In genomic region chr16:16255874-16256273, GRCm38 (mm10) we compare ENCODE assay signal across 24 mouse cellular contexts. TPM values are rescaled to one million over a fixed set of nuclear protein-coding genes. Genes with fewer than 3 reads are reported as not detected.
DNase-seq lines count a peak whose midpoint lies in the region; ATAC-seq and TF ChIP-seq lines count a peak whose summit lies in the region.
"Had no signal": no experiment of that assay in that cellular context is flagged by ENCODE, and none has a peak within 500 bp of the region (broad histone marks: within the 10 kb centered on the region; RNA-seq: fewer than 3 reads in every experiment).

No protein-coding gene starts in this region.

- TF ChIP-seq CTCF in kidney, postnatal 0 days (IDR thresholded peaks at IDR 0.05; ENCODE audit: low read depth), result no peak
- no peak for TF ChIP-seq CTCF in kidney, adult 2 months (conservative IDR thresholded peaks at IDR 0.05; ENCODE audit: insufficient read depth, insufficient read length, low read depth, low read length)

- no peak overlapping the region for H3K4me2 ChIP-seq in heart, embryonic 12.5 days
- no peak overlapping the region for H3K4me2 ChIP-seq in kidney, postnatal 0 days (ENCODE audit: low read length)
- H3K4me2 ChIP-seq: forebrain, embryonic 13.5 days; limb, embryonic 15.5 days; lung, embryonic 14.5 days had no signal

- no peaks in the 10 kb centered on the region for H3K27me3 ChIP-seq in heart, embryonic 12.5 days (replicated peaks)
- H3K27me3 ChIP-seq in kidney, postnatal 0 days (ENCODE audit: insufficient read depth, low read length), result no peaks in the 10 kb centered on the region
- no peaks in the 10 kb centered on the region for H3K27me3 ChIP-seq in kidney, adult 2 months (replicated peaks; ENCODE audit: control insufficient read depth, insufficient read depth, low read length)
- no peaks in the 10 kb centered on the region for H3K27me3 ChIP-seq in midbrain, embryonic 10.5 days (ENCODE audit: low read depth, poor library complexity, severe bottlenecking)
- H3K27me3 ChIP-seq: CH12.LX; forebrain, embryonic 13.5 days; limb, embryonic 15.5 days had no signal

- no peaks in the 10 kb centered on the region for H3K9me3 ChIP-seq in heart, embryonic 12.5 days (replicated peaks)
- no peaks in the 10 kb centered on the region for H3K9me3 ChIP-seq in kidney, postnatal 0 days (replicated peaks; ENCODE audit: low read length)
- H3K9me3 ChIP-seq in midbrain, embryonic 10.5 days (replicated peaks), result no peaks in the 10 kb centered on the region
- H3K9me3 ChIP-seq: forebrain, embryonic 13.5 days; G1E; limb, embryonic 15.5 days had no signal

- peaks cover 42% of the 10 kb centered on the region for H3K36me3 ChIP-seq in heart, embryonic 12.5 days
- no peaks in the 10 kb centered on the region for H3K36me3 ChIP-seq in kidney, postnatal 0 days (ENCODE audit: insufficient read depth, low read length)
- no peaks in the 10 kb centered on the region; the same call in none of the 2 replicates for H3K36me3 ChIP-seq in kidney, adult 2 months (ENCODE audit: control insufficient read depth, insufficient read depth, low read length)
- no peaks in the 10 kb centered on the region for H3K36me3 ChIP-seq in midbrain, embryonic 10.5 days
- H3K36me3 ChIP-seq: limb, embryonic 15.5 days had no signal

- peak overlapping the region; percentile 0; the same call in 1 of the 2 replicates for H3K9ac ChIP-seq in heart, embryonic 12.5 days
- H3K9ac ChIP-seq in kidney, postnatal 0 days (ENCODE audit: low read depth, low read length), result no peak overlapping the region
- H3K9ac ChIP-seq: forebrain, embryonic 13.5 days; limb, embryonic 15.5 days; liver, embryonic 14.5 days; lung, embryonic 14.5 days had no signal

- no peak for DNase-seq in heart, postnatal 25 days (ENCODE audit: low spot score)
- peak; percentile 6 for DNase-seq in kidney, postnatal 0 days (ENCODE audit: low spot score)
- DNase-seq in kidney, adult 2 months, result no peak
- peak; percentile 58 for DNase-seq in embryo, embryonic 10.5 days (ENCODE audit: low spot score)
- DNase-seq in mesoderm, embryonic 11.5 days (ENCODE audit: low read depth, low spot score), result peak; percentile 64
- no peak for DNase-seq in thymus, postnatal 14 days
- DNase-seq in midbrain, embryonic 10.5 days (ENCODE audit: low spot score), result no peak
- DNase-seq: adrenal gland, adult 2 months; B cell, adult 2 months; cerebellum, adult 11-12 months; cerebellum, postnatal 10 days; left cerebral cortex, postnatal 4 days; lung, embryonic 14.5 days; right cerebral cortex, postnatal 14 days; thymus, adult 2 months had no signal

- WGBS in heart, embryonic 12.5 days, result 33% methylated on average over 7 of the region's 7 CpGs
- WGBS in kidney, postnatal 0 days, result 33% methylated on average over 7 of the region's 7 CpGs
- 55% methylated on average over 7 of the region's 7 CpGs for WGBS in kidney, adult 2 months
- 79% methylated on average over 7 of the region's 7 CpGs for WGBS in midbrain, embryonic 10.5 days

- peaks cover 43% of the 10 kb centered on the region for H3K4me1 ChIP-seq in heart, embryonic 12.5 days (replicated peaks)
- no peaks in the 10 kb centered on the region for H3K4me1 ChIP-seq in kidney, postnatal 0 days (replicated peaks; ENCODE audit: insufficient read depth, low read length)
- H3K4me1 ChIP-seq in kidney, adult 2 months (ENCODE audit: control insufficient read depth, insufficient read depth, low read length), result no peaks in the 10 kb centered on the region
- peaks cover 23% of the 10 kb centered on the region for H3K4me1 ChIP-seq in midbrain, embryonic 10.5 days
- H3K4me1 ChIP-seq: forebrain, embryonic 13.5 days; limb, embryonic 15.5 days had no signal

- no peak for ATAC-seq in heart, embryonic 12.5 days (ENCODE audit: insufficient number of reproducible peaks, low FRiP score)
- ATAC-seq in kidney, postnatal 0 days (replicated peaks; ENCODE audit: low FRiP score, low read depth), result no peak
- ATAC-seq: forebrain, embryonic 13.5 days; hindbrain, postnatal 0 days; intestine, postnatal 0 days had no signal

- no peak overlapping the region for H3K4me3 ChIP-seq in heart, embryonic 12.5 days
- no peak overlapping the region for H3K4me3 ChIP-seq in kidney, postnatal 0 days (replicated peaks; ENCODE audit: low read depth, low read length)
- no peak overlapping the region for H3K4me3 ChIP-seq in kidney, adult 2 months (ENCODE audit: insufficient read depth, low read depth, low read length)
- no peak overlapping the region for H3K4me3 ChIP-seq in midbrain, embryonic 10.5 days
- H3K4me3 ChIP-seq: forebrain, embryonic 13.5 days; limb, embryonic 15.5 days had no signal

- H3K27ac ChIP-seq in heart, embryonic 12.5 days (ENCODE audit: poor library complexity, severe bottlenecking), result peak overlapping the region; percentile 86
- H3K27ac ChIP-seq in kidney, postnatal 0 days, result no peak overlapping the region
- H3K27ac ChIP-seq in kidney, adult 2 months (ENCODE audit: insufficient read depth, low read depth, low read length), result no peak overlapping the region
- H3K27ac ChIP-seq in midbrain, embryonic 10.5 days (replicated peaks), result no peak overlapping the region
- H3K27ac ChIP-seq: forebrain, embryonic 13.5 days; hindbrain, postnatal 0 days; limb, embryonic 15.5 days; liver, embryonic 14.5 days; stomach, postnatal 0 days had no signal

- no peak for TF ChIP-seq POLR2A in kidney, adult 2 months (IDR thresholded peaks at IDR 0.05; ENCODE audit: low read depth, low read length)

- intact Hi-C loops in heart, postnatal 25 days (cut with DNase I), result loop anchor here (2.0 kb wide), 1 partner anchor 41 kb away; no protein-coding TSS in a partner anchor

RNA-seq across cellular contexts. Expression of gene Pkp2, which starts 42.8 kb away (rescaled TPM):
- polyA plus RNA-seq in heart, embryonic 12.5 days (2016; fragmentation: Nextera tagmentation; extraction: Ambion mirVana), result 131 and 133 TPM in 2 replicates
- total RNA-seq in heart, postnatal 25 days (2021), result 100 to 1,000 TPM; 137 to 142 TPM
- polyA plus RNA-seq in kidney, postnatal 0 days (2015; fragmentation: Nextera tagmentation; extraction: Ambion mirVana), result 14.0 and 14.6 TPM in 2 replicates
- 10.9 and 15.4 TPM in 2 replicates for polyA plus RNA-seq in kidney, adult 2 months (2012; rRNA removed)
- polyA plus RNA-seq in midbrain, embryonic 10.5 days (2016; fragmentation: Nextera tagmentation; extraction: Ambion mirVana), result 5.4 and 7.3 TPM in 2 replicates

RNA-seq across cellular contexts. Expression of gene Yars2, which starts 46.9 kb away (rescaled TPM):
- 51.2 and 54.3 TPM in 2 replicates for polyA plus RNA-seq in heart, embryonic 12.5 days (2016; fragmentation: Nextera tagmentation; extraction: Ambion mirVana)
- 10 to 100 TPM; 31.0 to 36.4 TPM for total RNA-seq in heart, postnatal 25 days (2021)
- 37.0 and 40.2 TPM in 2 replicates for polyA plus RNA-seq in kidney, postnatal 0 days (2015; fragmentation: Nextera tagmentation; extraction: Ambion mirVana)
- 20.3 and 25.8 TPM in 2 replicates for polyA plus RNA-seq in kidney, adult 2 months (2012; rRNA removed)
- 41.1 and 46.1 TPM in 2 replicates for polyA plus RNA-seq in midbrain, embryonic 10.5 days (2016; fragmentation: Nextera tagmentation; extraction: Ambion mirVana)

Comparison
In these comparisons a context has a peak if more than half of its experiments do, and no peak if none do; other contexts are left out.
1. DNase-seq: peak in kidney, postnatal 0 days (single experiment), embryo, embryonic 10.5 days (single experiment) and mesoderm, embryonic 11.5 days (single experiment); none in heart, postnatal 25 days (single experiment), kidney, adult 2 months (single experiment), thymus, postnatal 14 days (single experiment) and midbrain, embryonic 10.5 days (single experiment).